Mouse (Mus musculus) intestine, postnatal 0 days (tissue): ENCODE measurements around the gene Grik4. TPM values are rescaled to one million over a fixed set of nuclear protein-coding genes. Genes with fewer than 3 reads are reported as not detected.

Source experiments
- ATAC-seq: fragments of 200-750 bp; cut with Nextera tagmentation; 2 replicates; pipeline ENCODE4 v1.8.0; 2017; ENCODE audit warnings: mild to moderate bottlenecking, moderate TSS enrichment, moderate library complexity
- H3K27ac ChIP-seq: fragments of 300-500 bp; sonication (generic); 2 replicates; pipeline ENCODE4 v1.5.1; 2014; ENCODE audit warnings: mild to moderate bottlenecking, low read depth, low read length, moderate library complexity
- H3K27me3 ChIP-seq: fragments of 300-500 bp; sonication (generic); replicated peaks from 2 replicates; pipeline ENCODE4 v1.6.1; 2014; ENCODE audit warnings: low read length, mixed read lengths; ENCODE audit not compliant: control insufficient read depth, insufficient read depth
- H3K36me3 ChIP-seq: fragments of 300-500 bp; sonication (generic); 2 replicates; pipeline ENCODE4 v1.6.1; 2014; ENCODE audit warnings: mild to moderate bottlenecking, moderate library complexity; ENCODE audit not compliant: control insufficient read depth, insufficient read depth
- H3K4me1 ChIP-seq: fragments of 300-500 bp; sonication (generic); replicated peaks from 2 replicates; pipeline ENCODE4 v1.6.1; 2014; ENCODE audit warnings: antibody characterized with exemption, low read length, mixed read lengths; ENCODE audit not compliant: control insufficient read depth, insufficient read depth
- H3K4me2 ChIP-seq: fragments of 300-500 bp; sonication (generic); replicated peaks from 2 replicates; pipeline ENCODE4 v1.6.1; 2014; ENCODE audit warnings: low read depth, mild to moderate bottlenecking, moderate library complexity
- H3K4me3 ChIP-seq: fragments of 300-500 bp; sonication (generic); 2 replicates; pipeline ENCODE4 v1.5.1; 2014; ENCODE audit warnings: low read depth, low read length
- H3K9ac ChIP-seq: fragments of 300-500 bp; sonication (generic); 2 replicates; pipeline ENCODE4 v1.6.1; 2014; ENCODE audit warnings: mild to moderate bottlenecking, low read depth, low read length
- H3K9me3 ChIP-seq: fragments of 300-500 bp; sonication (generic); 2 replicates; pipeline ENCODE4 v1.6.1; 2016; ENCODE audit warnings: mixed run types; ENCODE audit not compliant: control insufficient read depth
- CTCF ChIP-seq: sonication (generic); IDR thresholded peaks from 2 replicates; pipeline ENCODE4 v1.5.1; 2016; ENCODE audit warnings: low read depth, mild to moderate bottlenecking, control low read depth, antibody characterized with exemption, moderate library complexity
- WGBS: fragments of 180-500 bp; shearing (Covaris S2); extraction: QIAGEN DNeasy Blood & Tissue Kit; methylation state at CpG from one replicate; pipeline ENCODE4 v1.1.7; 2014; 5-methylcytosine and 5-hydroxymethylcytosine counted together
- polyA plus RNA-seq: library from polyadenylated mRNA; unstranded; fragments of >200 nt; fragmentation: Nextera tagmentation; extraction: Ambion mirVana; gene quantifications from 2 replicates; pipeline ENCODE4 v1.2.1, GENCODE M21; 2015

Grik4 gene
- polyA plus RNA-seq, 1 experiment from 2014 or later, result 0.68 TPM

- ATAC-seq, result no peak
- no peak overlapping the region for H3K27ac ChIP-seq
- WGBS, result 69% methylated on average over 14 of the region's 14 CpGs
- no peaks in the 10 kb centered on the region for H3K36me3 ChIP-seq
- H3K9me3 ChIP-seq, result no peaks in the 10 kb centered on the region
- H3K9ac ChIP-seq, result no peak overlapping the region
- no peaks in the 10 kb centered on the region for H3K4me1 ChIP-seq
- no peak overlapping the region for H3K4me3 ChIP-seq
- H3K4me2 ChIP-seq, result no peak overlapping the region
- H3K27me3 ChIP-seq, result no peaks in the 10 kb centered on the region
- no peak for TF ChIP-seq CTCF
Measured at GRCm38 (mm10) chr9:42573616-42574350, 370.5 kb downstream of the Grik4 start.

GRCm38 (mm10) chr9:42573180-42573579 lies 371.1 kb downstream of the Grik4 start:
- H3K9me3 ChIP-seq, result no peaks in the 10 kb centered on the region
- TF ChIP-seq CTCF, result peak; percentile 88
- no peaks in the 10 kb centered on the region for H3K27me3 ChIP-seq
- no peak for ATAC-seq
- 21% methylated on average over 6 of the region's 6 CpGs for WGBS
- H3K9ac ChIP-seq, result no peak overlapping the region
- no peaks in the 10 kb centered on the region for H3K4me1 ChIP-seq
- H3K36me3 ChIP-seq, result no peaks in the 10 kb centered on the region
- no peak overlapping the region for H3K27ac ChIP-seq
- no peak overlapping the region for H3K4me2 ChIP-seq
- H3K4me3 ChIP-seq, result no peak overlapping the region

GRCm38 (mm10) chr9:42565921-42566320 lies 378.4 kb downstream of the Grik4 start:
- TF ChIP-seq CTCF, result no peak
- no peaks in the 10 kb centered on the region for H3K9me3 ChIP-seq
- no peaks in the 10 kb centered on the region for H3K36me3 ChIP-seq
- ATAC-seq, result no peak
- no peak overlapping the region for H3K4me3 ChIP-seq
- no peak overlapping the region for H3K9ac ChIP-seq
- H3K4me1 ChIP-seq, result no peaks in the 10 kb centered on the region
- H3K4me2 ChIP-seq, result no peak overlapping the region
- no peaks in the 10 kb centered on the region for H3K27me3 ChIP-seq
- H3K27ac ChIP-seq, result no peak overlapping the region
- WGBS, result 85% methylated on average over 4 of the region's 4 CpGs

- TF ChIP-seq CTCF, result no peak
- ATAC-seq, result no peak
- Histone ChIP-seq H3K4me1 (no peaks in the 10 kb centered on the region), H3K9me3 (no peaks in the 10 kb centered on the region), H3K36me3 (no peaks in the 10 kb centered on the region), H3K27ac (no peak overlapping the region), H3K27me3 (no peaks in the 10 kb centered on the region), H3K9ac (no peak overlapping the region), H3K4me3 (no peak overlapping the region), H3K4me2 (no peak overlapping the region)
- WGBS, result 88% methylated on average over 1 of the region's 1 CpGs
Measured at GRCm38 (mm10) chr9:42555186-42555585, 389.1 kb downstream of the Grik4 start.

- ATAC-seq, result no peak
- Histone ChIP-seq H3K9me3 (no peaks in the 10 kb centered on the region), H3K27ac (no peak overlapping the region), H3K27me3 (no peaks in the 10 kb centered on the region), H3K4me3 (no peak overlapping the region), H3K36me3 (no peaks in the 10 kb centered on the region), H3K4me1 (no peaks in the 10 kb centered on the region), H3K4me2 (no peak overlapping the region), H3K9ac (no peak overlapping the region)
- 24% methylated on average over 13 of the region's 13 CpGs for WGBS
- TF ChIP-seq CTCF, result peak; percentile 93
Measured at GRCm38 (mm10) chr9:42550116-42550515, 394.2 kb downstream of the Grik4 start.

- Histone ChIP-seq H3K9me3 (no peaks in the 10 kb centered on the region), H3K4me2 (no peak overlapping the region), H3K9ac (no peak overlapping the region), H3K4me1 (no peaks in the 10 kb centered on the region), H3K36me3 (no peaks in the 10 kb centered on the region), H3K4me3 (no peak overlapping the region), H3K27me3 (no peaks in the 10 kb centered on the region), H3K27ac (no peak overlapping the region)
- 65% methylated on average over 7 of the region's 7 CpGs for WGBS
- no peak for TF ChIP-seq CTCF
- no peak for ATAC-seq
Measured at GRCm38 (mm10) chr9:42548981-42549380, 395.3 kb downstream of the Grik4 start.
